Mouse (Mus musculus) intestine, postnatal 0 days (tissue): ENCODE data around the gene Ubxn1. TPM values are rescaled to one million over a fixed set of nuclear protein-coding genes. Genes with fewer than 3 reads are reported as not detected.
A peak's percentile ranks its signal among the peaks of the same experiment; 100 is the strongest.

Experiments
- ATAC-seq: fragments of 200-750 bp; cut with Nextera tagmentation; 2 replicates; pipeline ENCODE4 v1.8.0; 2017; ENCODE audit warnings: mild to moderate bottlenecking, moderate TSS enrichment, moderate library complexity
- H3K27ac ChIP-seq: fragments of 300-500 bp; sonication (generic); 2 replicates; pipeline ENCODE4 v1.5.1; 2014; ENCODE audit warnings: mild to moderate bottlenecking, low read depth, low read length, moderate library complexity
- H3K27me3 ChIP-seq: fragments of 300-500 bp; sonication (generic); replicated peaks from 2 replicates; pipeline ENCODE4 v1.6.1; 2014; ENCODE audit warnings: low read length, mixed read lengths; ENCODE audit not compliant: control insufficient read depth, insufficient read depth
- H3K36me3 ChIP-seq: fragments of 300-500 bp; sonication (generic); 2 replicates; pipeline ENCODE4 v1.6.1; 2014; ENCODE audit warnings: mild to moderate bottlenecking, moderate library complexity; ENCODE audit not compliant: control insufficient read depth, insufficient read depth
- H3K4me1 ChIP-seq: fragments of 300-500 bp; sonication (generic); replicated peaks from 2 replicates; pipeline ENCODE4 v1.6.1; 2014; ENCODE audit warnings: antibody characterized with exemption, low read length, mixed read lengths; ENCODE audit not compliant: control insufficient read depth, insufficient read depth
- H3K4me2 ChIP-seq: fragments of 300-500 bp; sonication (generic); replicated peaks from 2 replicates; pipeline ENCODE4 v1.6.1; 2014; ENCODE audit warnings: low read depth, mild to moderate bottlenecking, moderate library complexity
- H3K4me3 ChIP-seq: fragments of 300-500 bp; sonication (generic); 2 replicates; pipeline ENCODE4 v1.5.1; 2014; ENCODE audit warnings: low read depth, low read length
- H3K9ac ChIP-seq: fragments of 300-500 bp; sonication (generic); 2 replicates; pipeline ENCODE4 v1.6.1; 2014; ENCODE audit warnings: mild to moderate bottlenecking, low read depth, low read length
- H3K9me3 ChIP-seq: fragments of 300-500 bp; sonication (generic); 2 replicates; pipeline ENCODE4 v1.6.1; 2016; ENCODE audit warnings: mixed run types; ENCODE audit not compliant: control insufficient read depth
- CTCF ChIP-seq: sonication (generic); IDR thresholded peaks from 2 replicates; pipeline ENCODE4 v1.5.1; 2016; ENCODE audit warnings: low read depth, mild to moderate bottlenecking, control low read depth, antibody characterized with exemption, moderate library complexity
- WGBS: fragments of 180-500 bp; shearing (Covaris S2); extraction: QIAGEN DNeasy Blood & Tissue Kit; methylation state at CpG from one replicate; pipeline ENCODE4 v1.1.7; 2014; 5-methylcytosine and 5-hydroxymethylcytosine counted together
- polyA plus RNA-seq: library from polyadenylated mRNA; unstranded; fragments of >200 nt; fragmentation: Nextera tagmentation; extraction: Ambion mirVana; gene quantifications from 2 replicates; pipeline ENCODE4 v1.2.1, GENCODE M21; 2015

Ubxn1 gene
- polyA plus RNA-seq, 1 experiment from 2014 or later: 170 TPM

- Histone ChIP-seq H3K9me3 (no peaks in the 10 kb centered on the region), H3K27ac (no peak overlapping the region), H3K27me3 (no peaks in the 10 kb centered on the region), H3K4me2 (no peak overlapping the region), H3K36me3 (peaks cover 23% of the 10 kb centered on the region), H3K4me3 (no peak overlapping the region), H3K4me1 (no peaks in the 10 kb centered on the region), H3K9ac (no peak overlapping the region)
- WGBS: 87% methylated on average over 6 of the region's 6 CpGs
- no peak for TF ChIP-seq CTCF
- ATAC-seq: no peak
These were observed 28.3 kb upstream of the Ubxn1 start for GRCm38 (mm10) chr19:8842961-8843360.

- H3K36me3 ChIP-seq: peaks cover 23% of the 10 kb centered on the region
- 64% methylated on average over 5 of the region's 5 CpGs for WGBS
- peak; percentile 76 for TF ChIP-seq CTCF
These were observed 26.7 kb upstream of the Ubxn1 start for GRCm38 (mm10) chr19:8844371-8845129.

GRCm38 (mm10) chr19:8848356-8848755, 22.9 kb upstream of the Ubxn1 start:
- H3K4me2 ChIP-seq: no peak overlapping the region
- no peak for ATAC-seq
- no peaks in the 10 kb centered on the region for H3K9me3 ChIP-seq
- H3K36me3 ChIP-seq: peaks cover 23% of the 10 kb centered on the region
- no peaks in the 10 kb centered on the region for H3K27me3 ChIP-seq
- no peak overlapping the region for H3K4me3 ChIP-seq
- TF ChIP-seq CTCF: no peak
- no peaks in the 10 kb centered on the region for H3K4me1 ChIP-seq
- WGBS: 64% methylated on average over 5 of the region's 5 CpGs
- no peak overlapping the region for H3K27ac ChIP-seq
- H3K9ac ChIP-seq: no peak overlapping the region

More at GRCm38 (mm10) chr19:8844371-8845129, 26.7 kb upstream of the Ubxn1 start:
- Histone ChIP-seq H3K4me3 (no peak overlapping the region), H3K27ac (no peak overlapping the region), H3K4me2 (no peak overlapping the region), H3K9me3 (no peaks in the 10 kb centered on the region), H3K27me3 (no peaks in the 10 kb centered on the region), H3K4me1 (no peaks in the 10 kb centered on the region), H3K9ac (no peak overlapping the region)
- no peak for ATAC-seq

- Histone ChIP-seq H3K36me3 (peaks cover 23% of the 10 kb centered on the region), H3K27ac (peak within 1 kb of the TSS; percentile 11), H3K4me3 (no peak within 1 kb of the TSS), H3K9ac (0 out of 2 replicates have a peak within 1 kb of the TSS, but pooled peaks have one; percentile 23), H3K4me2 (peak within 1 kb of the TSS; percentile 14; the same call in 1 of the 2 replicates), H3K27me3 (no peaks in the 10 kb centered on the region), H3K9me3 (no peaks in the 10 kb centered on the region), H3K4me1 (no peaks in the 10 kb centered on the region)
- WGBS: 21% methylated on average over 7 of the region's 7 CpGs
- no peak for TF ChIP-seq CTCF
- peak; percentile 74 for ATAC-seq
These were observed 20.8 kb upstream of the Ubxn1 start, which contains the start of gene Lrrn4cl for GRCm38 (mm10) chr19:8850402-8850901. Lrrn4cl (plus strand) TSS chr19:8850768.

- TF ChIP-seq CTCF: peak; percentile 35
- Histone ChIP-seq H3K27me3 (no peaks in the 10 kb centered on the region), H3K9me3 (no peaks in the 10 kb centered on the region), H3K4me1 (no peaks in the 10 kb centered on the region), H3K27ac (no peak overlapping the region), H3K36me3 (peaks cover 13% of the 10 kb centered on the region), H3K4me2 (peak overlapping the region; percentile 14; the same call in 1 of the 2 replicates), H3K4me3 (no peak overlapping the region), H3K9ac (no peak overlapping the region)
- no peak for ATAC-seq
- WGBS: 40% methylated on average over 7 of the region's 7 CpGs
These were observed 19.7 kb upstream of the Ubxn1 start for GRCm38 (mm10) chr19:8851639-8852038.

GRCm38 (mm10) chr19:8852236-8852928, 18.9 kb upstream of the Ubxn1 start:
- TF ChIP-seq CTCF: no peak
- Histone ChIP-seq H3K27me3 (no peaks in the 10 kb centered on the region), H3K36me3 (0 out of 2 replicates have a peak, but pooled peaks cover 6% of the 10 kb centered on the region), H3K4me3 (no peak overlapping the region), H3K9me3 (no peaks in the 10 kb centered on the region), H3K4me1 (no peaks in the 10 kb centered on the region), H3K4me2 (no peak overlapping the region), H3K27ac (no peak overlapping the region), H3K9ac (no peak overlapping the region)
- no peak for ATAC-seq
- WGBS: 47% methylated on average over 10 of the region's 10 CpGs
